Mouse (Mus musculus): ENCODE measurements at regions not wholly inside any gene's neighbourhood (a gene's known extent, or its start where the extent isn't known, plus 50 kb on each side); places are given as distances from the start of the nearest gene placed in this dataset.
A peak's percentile ranks its signal among the peaks of the same experiment; 100 is the strongest.
"Not testable (repeated sequence)": the region's sequence is repeated elsewhere in the genome, so short reads cannot be mapped to it uniquely, and the experiment has no call there.

GRCm38 (mm10) chr9:78769168-78769567 is 153.8 kb downstream of the Cd109 start:
- peak; percentile 23 for DNase-seq

- no peak for DNase-seq
Measured at GRCm38 (mm10) chr9:78773936-78774335, 158.6 kb downstream of the Cd109 start.

- DNase-seq: peak; percentile 45
Measured at GRCm38 (mm10) chr9:78775462-78775861, 160.1 kb downstream of the Cd109 start.

GRCm38 (mm10) chr9:78780595-78780994 is 165.2 kb downstream of the Cd109 start:
- DNase-seq: no peak

GRCm38 (mm10) chr9:78782297-78782696 is 167.0 kb downstream of the Cd109 start:
- DNase-seq: no peak

- DNase-seq: no peak
Measured at GRCm38 (mm10) chr9:78782860-78783259, 167.5 kb downstream of the Cd109 start.

- DNase-seq: peak; percentile 16
Measured at GRCm38 (mm10) chr9:78787866-78788265, 172.5 kb downstream of the Cd109 start.

- no peak for DNase-seq
Measured at GRCm38 (mm10) chr9:78789703-78790102, 174.4 kb downstream of the Cd109 start.

GRCm38 (mm10) chr9:78790155-78790554 is 174.8 kb downstream of the Cd109 start:
- DNase-seq: no peak

GRCm38 (mm10) chr9:78795801-78796200 is 180.5 kb downstream of the Cd109 start:
- DNase-seq: no peak

GRCm38 (mm10) chr9:78817221-78817620 is 201.9 kb downstream of the Cd109 start:
- DNase-seq: no peak

GRCm38 (mm10) chr9:78821554-78822212 is 206.3 kb downstream of the Cd109 start:
- DNase-seq: peak; percentile 13

- DNase-seq: no peak
Measured at GRCm38 (mm10) chr9:78844969-78845683, 229.8 kb downstream of the Cd109 start.

GRCm38 (mm10) chr9:78846110-78846509 is 230.8 kb downstream of the Cd109 start:
- no peak for DNase-seq

- no peak for DNase-seq
Measured at GRCm38 (mm10) chr9:78847890-78848563, 232.7 kb downstream of the Cd109 start.

GRCm38 (mm10) chr9:78848564-78848893 is 233.2 kb downstream of the Cd109 start:
- DNase-seq: not testable (repeated sequence)

GRCm38 (mm10) chr9:78856981-78857380 is 241.6 kb downstream of the Cd109 start:
- no peak for DNase-seq

GRCm38 (mm10) chr9:78859956-78860355 is 244.6 kb downstream of the Cd109 start:
- DNase-seq: no peak

GRCm38 (mm10) chr9:78872561-78872960 is 257.2 kb downstream of the Cd109 start:
- peak; percentile 13 for DNase-seq

GRCm38 (mm10) chr9:78879955-78880642 is 264.8 kb downstream of the Cd109 start:
- DNase-seq: no peak

- DNase-seq: no peak
Measured at GRCm38 (mm10) chr9:78880643-78881306, 265.4 kb downstream of the Cd109 start.

- no peak for DNase-seq
Measured at GRCm38 (mm10) chr9:78881307-78881790, 266.0 kb downstream of the Cd109 start.
